Mouse (Mus musculus) right cerebral cortex, postnatal 10 days (tissue): ENCODE data around the gene Cd40.

ENCODE experiments used
- DNase-seq, 2 experiments: peaks; one replicate each; pipeline ENCODE4 v3.0.0; 2021; ENCODE audit warnings: low spot score in 2 of 2

Cd40 gene

GRCm38 (mm10) chr2:165056377-165057085 is 1.1 kb downstream of the Cd40 start:
- no peak for DNase-seq

DNA sequence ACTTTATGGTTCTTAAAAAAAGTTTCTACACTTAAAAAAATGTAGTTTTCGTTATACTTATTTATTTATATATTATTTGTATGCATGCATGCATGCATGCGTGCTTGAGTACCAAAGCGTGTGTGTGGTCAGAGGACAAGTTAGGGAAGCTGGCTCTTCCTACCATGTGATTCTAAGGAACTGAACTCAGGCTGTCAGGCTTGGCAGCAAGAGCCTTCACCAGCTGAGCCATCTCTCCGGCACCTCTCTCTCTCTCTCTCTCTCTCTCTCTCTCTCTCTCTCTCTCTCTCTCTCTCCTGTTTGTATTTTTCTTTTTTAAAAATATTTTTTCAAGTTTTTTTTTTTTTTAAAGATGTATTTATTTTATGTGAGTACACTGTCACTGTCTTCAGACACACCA is 4.5 kb downstream of the Cd40 start:
- DNase-seq: no peak

DNA sequence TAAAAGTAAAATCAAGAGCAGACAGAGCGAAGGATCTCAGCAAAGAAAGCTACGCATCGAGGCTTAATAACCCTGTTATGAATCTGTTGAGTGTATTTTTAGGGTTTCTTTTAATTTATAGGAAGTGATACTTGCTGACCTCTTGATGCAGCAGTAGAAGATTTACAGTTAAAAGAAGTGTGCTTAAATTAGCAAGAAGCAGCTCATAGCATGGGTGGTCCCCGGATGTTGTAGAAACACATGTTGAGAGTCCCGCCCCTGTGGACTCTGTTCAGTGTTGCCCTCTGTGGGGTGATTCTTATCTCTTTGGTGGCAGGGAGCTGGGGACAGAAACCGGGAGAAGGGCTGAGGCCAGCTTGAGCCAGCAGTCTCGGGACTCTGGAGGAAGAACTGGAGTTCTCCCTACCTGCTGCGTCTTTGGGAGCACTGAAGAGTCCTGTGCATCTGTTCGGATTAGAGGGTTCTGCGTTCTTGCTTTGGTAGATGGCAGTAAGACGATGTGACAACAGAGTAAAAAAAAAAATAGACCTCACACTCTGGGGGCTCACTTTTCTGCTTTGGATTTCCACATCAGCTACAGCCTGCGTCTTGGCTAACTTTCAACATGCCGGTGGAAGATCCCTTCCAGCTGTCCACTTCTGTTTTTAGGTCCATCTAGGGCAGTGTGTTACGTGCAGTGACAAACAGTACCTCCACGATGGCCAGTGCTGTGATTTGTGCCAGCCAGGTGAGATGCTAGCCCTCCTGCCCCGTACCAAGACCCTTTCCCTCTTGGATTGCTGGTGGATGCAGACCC is 6.4 kb downstream of the Cd40 start:
- DNase-seq: no peak

- DNase-seq: peak; percentile 71 to 87
Measured at GRCm38 (mm10) chr2:165064489-165064888, 9.1 kb downstream of the Cd40 start.

DNA sequence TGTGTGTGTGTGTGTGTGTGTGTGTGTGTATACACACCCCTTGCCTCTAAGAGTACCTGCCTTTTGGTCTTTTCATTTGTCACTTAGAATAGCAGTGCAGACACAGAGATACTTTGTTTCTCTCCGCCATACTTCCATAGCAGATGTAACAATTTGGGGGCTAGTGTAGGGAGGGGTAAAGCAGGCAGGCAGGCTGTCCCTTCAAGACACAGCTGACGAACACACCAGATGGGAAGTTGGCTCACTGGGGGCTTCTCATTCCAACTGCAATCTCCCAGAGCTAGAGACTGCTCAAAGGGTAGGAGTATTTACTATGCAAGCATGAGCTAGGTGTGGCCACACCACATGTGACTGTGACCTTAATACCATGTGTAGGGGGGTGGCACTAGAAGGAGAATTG is 13.4 kb downstream of the Cd40 start:
- peak; percentile 62 to 83 for DNase-seq

GRCm38 (mm10) chr2:165070096-165070816 is 14.8 kb downstream of the Cd40 start:
- DNase-seq: peak; percentile 79 to 85

DNA sequence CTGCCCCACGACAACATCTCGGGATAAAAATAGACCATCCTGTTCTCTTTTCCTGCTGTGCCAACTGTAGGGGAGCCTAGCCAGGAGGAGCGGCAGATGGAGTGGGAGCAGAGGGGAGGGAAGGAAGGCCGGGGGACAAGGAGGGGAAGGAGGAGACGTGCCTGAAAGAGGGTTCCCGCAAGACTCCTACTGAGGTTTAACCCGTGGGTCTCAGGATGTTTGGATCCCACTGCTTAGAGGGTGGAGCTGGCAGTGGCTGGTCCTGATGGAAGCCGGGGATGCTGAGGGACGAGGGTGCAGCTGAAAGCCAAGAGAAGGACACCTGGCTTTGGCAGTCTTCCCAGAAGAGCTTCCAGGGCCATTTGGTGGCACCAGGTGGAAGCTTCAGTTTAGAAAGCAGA is 18.0 kb downstream of the Cd40 start:
- DNase-seq: peak; percentile 65 to 67

DNA sequence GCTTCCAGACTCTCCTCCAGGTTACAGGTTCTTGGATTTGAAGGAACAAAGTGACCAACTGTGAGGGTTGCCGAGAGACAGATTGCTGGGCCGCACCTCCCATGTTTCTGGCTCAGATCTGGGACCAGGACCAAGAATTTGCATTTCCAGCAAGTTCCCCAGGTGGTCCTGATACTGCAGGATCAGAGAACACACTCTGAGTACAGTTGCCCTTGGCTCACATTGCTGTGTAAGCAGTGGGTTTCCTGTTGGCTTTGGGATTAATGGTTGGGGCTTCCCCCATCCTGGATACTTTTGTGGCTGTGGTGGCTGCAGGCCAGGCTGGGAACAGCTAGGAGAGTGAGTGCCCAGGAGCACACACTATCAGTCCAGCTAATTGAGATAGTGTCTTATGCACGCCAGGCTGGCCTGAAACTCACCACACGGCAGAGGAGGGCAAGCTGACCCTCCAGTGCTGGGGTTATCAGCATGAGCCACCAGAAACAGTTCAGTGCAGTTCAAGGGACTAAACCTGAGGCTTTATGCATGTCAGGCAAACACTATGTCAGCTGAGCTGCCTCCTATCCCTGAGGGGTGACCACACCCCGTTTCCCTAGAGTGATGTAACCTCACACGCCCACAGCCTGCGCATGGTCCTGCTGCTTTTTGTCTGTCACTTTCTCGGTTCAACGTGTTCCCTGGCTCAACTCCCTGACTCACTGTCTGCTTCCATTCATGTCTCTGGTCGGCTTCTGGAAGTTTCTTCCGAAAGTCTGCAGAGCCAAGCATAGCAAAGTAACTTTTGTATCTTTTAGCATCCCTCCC is 18.9 kb downstream of the Cd40 start:
- DNase-seq: peak in 1 of 2 experiments; percentile 58

GRCm38 (mm10) chr2:165074937-165075336 is 19.5 kb downstream of the Cd40 start:
- DNase-seq: peak; percentile 85 to 88

DNA sequence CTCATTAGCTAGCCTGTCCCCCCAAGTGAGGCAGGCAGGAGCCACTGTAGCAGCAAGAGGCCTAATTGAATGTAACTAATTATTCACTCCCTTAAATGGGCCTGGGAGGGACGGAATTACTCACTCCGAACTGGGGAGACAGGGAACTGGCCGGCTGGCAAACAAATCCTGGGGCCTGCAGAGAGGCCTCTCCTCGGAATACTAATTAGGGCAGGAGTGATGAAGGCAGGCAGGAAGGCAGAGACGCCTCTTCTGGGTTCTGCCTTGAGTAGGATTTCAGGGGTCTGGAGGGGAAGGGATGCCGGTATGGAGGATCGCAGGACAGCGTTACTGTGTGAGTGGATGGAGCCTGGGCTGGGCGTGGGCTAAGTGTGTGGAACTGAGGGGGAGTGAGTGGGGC is 21.6 kb downstream of the Cd40 start:
- DNase-seq: peak in 1 of 2 experiments; percentile 46

- DNase-seq: no peak
Measured at GRCm38 (mm10) chr2:165078045-165078444, 22.6 kb downstream of the Cd40 start.

GRCm38 (mm10) chr2:165078605-165079004 is 23.2 kb downstream of the Cd40 start:
- no peak for DNase-seq

DNA sequence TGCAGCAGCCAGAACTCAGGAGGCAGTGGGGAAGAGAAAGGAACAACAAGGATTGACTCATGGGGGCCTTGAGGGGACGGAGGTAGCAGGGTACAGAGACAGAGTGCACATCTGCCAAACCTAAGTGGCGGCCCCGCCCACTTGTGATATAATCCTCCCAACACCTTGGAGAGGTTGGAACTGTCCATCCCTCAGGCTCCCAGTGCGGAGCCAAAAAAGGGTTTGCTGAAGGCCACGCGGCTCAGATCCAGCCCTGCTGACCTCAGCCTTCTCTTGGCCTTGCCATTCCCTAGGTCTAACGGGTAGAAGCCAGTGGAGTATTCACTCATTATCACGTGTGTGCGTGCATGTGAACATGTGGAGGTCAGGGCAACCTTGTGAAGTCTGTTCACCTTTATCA is 25.2 kb downstream of the Cd40 start:
- no peak for DNase-seq

DNA sequence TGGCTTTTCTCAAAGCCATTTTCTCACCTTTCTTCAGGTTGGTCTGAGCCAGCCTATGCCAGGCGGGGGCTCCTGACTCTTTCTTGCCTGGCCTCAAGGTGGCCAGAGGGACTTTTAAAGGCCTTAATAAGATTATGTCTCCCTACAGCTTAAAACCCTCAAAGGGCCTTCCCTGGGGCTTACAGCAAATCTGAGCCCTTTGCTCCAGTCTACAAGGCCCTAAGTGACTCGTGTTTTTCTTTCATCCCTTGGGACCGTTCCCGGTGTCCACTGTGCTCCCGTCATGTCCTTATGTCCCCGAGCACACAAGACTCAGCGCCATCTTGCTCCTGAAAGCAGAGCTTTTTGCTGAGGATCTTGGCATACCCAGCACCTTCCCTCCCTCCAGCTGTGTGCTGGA is 25.8 kb downstream of the Cd40 start:
- no peak for DNase-seq

GRCm38 (mm10) chr2:165086634-165087033 is 31.2 kb downstream of the Cd40 start:
- DNase-seq: peak in 1 of 2 experiments; percentile 50

GRCm38 (mm10) chr2:165089470-165089869 is 34.0 kb downstream of the Cd40 start:
- DNase-seq: no peak

DNA sequence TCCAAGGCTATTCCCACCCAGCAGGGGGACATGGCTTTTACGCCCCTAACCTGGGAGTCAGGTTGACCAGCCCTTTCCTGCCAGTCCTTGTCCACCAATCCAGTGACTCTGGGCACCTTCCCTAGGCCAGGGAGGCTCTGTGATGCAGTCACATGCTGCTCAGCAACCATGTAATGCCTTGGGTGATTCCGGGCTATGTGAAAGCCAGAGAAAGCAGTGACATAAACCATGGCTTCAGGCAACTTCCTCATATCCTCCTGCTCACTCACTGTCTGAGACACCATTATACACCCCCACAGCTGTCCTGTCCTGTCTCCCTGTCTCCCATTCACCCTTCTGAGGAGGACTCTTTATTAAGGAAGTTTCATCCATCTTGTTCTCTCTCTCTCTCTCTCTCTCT is 35.2 kb downstream of the Cd40 start, which contains the start of gene 1700025C18Rik:
TSS of gene 1700025C18Rik (minus strand) at position 101 of the 400 bp plus-strand sequence.
- DNase-seq: no peak

DNA sequence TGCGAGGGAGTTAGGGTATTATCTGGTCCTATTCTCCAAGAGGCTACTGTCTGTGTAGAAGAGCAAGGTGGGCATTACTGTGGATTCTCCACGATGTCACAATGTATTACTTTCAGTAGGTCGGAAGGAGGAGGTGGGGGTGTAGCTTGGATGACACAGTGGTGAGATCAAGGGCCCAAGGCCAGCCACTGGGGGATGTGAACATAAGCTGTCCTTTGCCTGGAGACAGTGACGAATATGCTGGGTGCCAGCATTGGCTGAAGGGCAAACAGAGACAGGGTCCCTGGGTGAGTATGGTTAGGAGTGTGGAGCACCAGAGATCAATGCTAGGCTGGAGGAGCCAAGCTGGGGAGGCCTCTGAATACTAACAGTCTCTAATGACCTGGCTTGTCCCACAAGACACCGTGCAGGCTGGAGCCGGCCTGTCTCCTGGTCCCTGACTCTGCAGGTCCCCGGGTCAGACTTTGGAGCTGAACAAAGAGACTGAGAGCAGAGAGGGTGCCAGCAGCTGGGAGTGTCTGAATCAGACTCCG is 36.1 kb downstream of the Cd40 start:
- no peak for DNase-seq

- DNase-seq: no peak
Measured at GRCm38 (mm10) chr2:165092393-165092792, 37.0 kb downstream of the Cd40 start.

DNA sequence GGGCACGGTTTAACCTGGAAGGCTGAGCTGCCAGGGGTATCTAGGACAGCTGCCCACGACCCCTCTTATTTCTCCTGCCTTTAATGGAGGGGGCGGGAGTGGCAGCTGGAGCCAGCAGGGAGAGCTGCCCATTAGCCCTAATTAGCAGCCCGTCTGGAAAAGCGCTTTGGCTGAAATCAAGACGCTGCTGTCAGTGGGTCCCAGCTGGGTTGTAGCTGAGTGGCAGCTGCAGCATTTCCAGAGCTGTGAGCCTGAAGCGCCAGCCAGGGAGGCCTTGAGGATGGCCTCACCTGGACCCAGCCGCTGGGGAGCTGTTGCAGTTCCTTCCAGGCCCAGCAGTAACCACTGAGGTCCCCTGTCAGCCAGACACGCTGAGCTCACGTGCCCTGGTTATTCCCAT is 40.9 kb downstream of the Cd40 start:
- peak; percentile 52 to 54 for DNase-seq

DNA sequence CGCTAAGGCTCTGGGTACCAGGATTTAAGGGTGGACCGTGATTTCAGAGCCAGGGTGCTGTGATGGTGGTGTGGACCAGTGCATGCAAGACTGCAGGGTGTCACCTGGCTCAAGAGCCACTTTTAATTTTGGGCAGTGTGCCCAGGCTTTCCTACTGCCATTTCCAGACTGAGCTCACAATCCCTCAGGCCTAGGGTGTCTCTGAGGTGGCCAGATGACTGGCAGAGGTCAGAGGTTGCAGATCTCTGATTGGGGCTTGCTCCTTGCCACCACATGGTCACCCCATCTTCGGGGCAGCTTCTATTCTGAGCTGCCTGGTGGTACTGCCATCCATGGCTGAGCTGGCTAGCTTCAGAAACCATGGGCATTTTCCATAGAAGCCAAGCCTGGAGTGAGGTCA is 43.4 kb downstream of the Cd40 start:
- DNase-seq: no peak
